Mouse (Mus musculus): ENCODE measurements around the gene Nexmif. TPM values are rescaled to one million over a fixed set of nuclear protein-coding genes. Genes with fewer than 3 reads are reported as not detected.
"Not testable (repeated sequence)": the region's sequence is repeated elsewhere in the genome, so short reads cannot be mapped to it uniquely, and the experiment has no call there.

Nexmif gene
- 4.0 TPM in 2 replicates for polyA plus RNA-seq (2015; fragmentation: Nextera tagmentation; extraction: Ambion mirVana)

DNA sequence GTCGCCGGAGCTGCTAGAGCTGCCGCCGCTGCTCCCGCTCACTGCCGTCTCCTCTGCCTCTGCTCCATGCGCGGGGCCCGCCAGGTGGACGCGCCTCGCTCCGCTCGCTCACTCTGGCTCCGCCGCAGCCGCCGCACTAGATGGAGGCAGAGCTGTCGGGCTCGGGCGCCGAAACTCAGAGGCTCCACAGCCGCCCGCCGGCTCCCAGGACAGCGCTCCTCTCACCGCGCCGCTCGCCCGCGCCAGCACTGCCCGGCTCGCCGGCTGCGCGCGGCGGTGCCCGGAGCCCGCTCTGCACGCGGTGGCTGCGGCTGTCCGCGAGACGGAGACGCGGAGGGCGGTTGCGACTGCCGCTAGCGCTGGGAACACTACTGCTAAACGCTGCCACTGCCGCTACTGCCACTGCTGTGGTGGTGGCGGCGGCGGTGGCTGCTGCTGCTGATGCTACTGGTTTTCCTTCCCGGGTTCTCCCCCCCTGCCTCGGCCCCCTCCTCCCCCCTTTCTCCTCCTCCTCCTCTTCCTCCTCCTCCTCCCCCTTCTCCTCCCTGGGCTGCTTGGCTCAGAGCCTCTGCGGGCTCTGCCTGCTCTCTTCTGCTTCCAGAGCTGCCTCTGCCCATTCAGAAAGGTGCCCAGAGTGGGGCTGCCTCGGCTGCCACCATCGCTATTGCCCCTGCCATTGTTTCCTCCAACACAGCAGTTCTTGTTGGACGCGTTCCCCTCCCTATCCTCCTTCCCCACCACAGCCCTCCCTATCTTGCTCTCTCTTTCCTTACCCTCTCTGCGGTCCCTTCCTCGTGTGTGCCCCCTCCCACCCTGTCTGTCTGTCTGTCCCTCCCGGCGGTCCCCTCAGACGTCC is at the start of gene Nexmif:
Gene Nexmif (minus strand): TSS at position 450 of the 856 bp plus-strand sequence.
- H3K4me2 ChIP-seq (replicated peaks) = peak within 1 kb of the TSS; percentile 68
- no peaks in the 10 kb centered on the region for H3K36me3 ChIP-seq
- H3K4me3 ChIP-seq = peak within 1 kb of the TSS; percentile 55
- H3K4me1 ChIP-seq = 0 out of 2 replicates have a peak, but pooled peaks cover 3% of the 10 kb centered on the region
- H3K9me3 ChIP-seq = no peaks in the 10 kb centered on the region
- WGBS = 19% methylated on average over 61 of the region's 70 CpGs
- H3K27ac ChIP-seq = peak within 1 kb of the TSS; percentile 70
- peaks cover 45% of the 10 kb centered on the region for H3K27me3 ChIP-seq
- ATAC-seq (ENCODE audit: low FRiP score, low read depth) = peak; percentile 79
- H3K9ac ChIP-seq = peak within 1 kb of the TSS; percentile 72

DNA sequence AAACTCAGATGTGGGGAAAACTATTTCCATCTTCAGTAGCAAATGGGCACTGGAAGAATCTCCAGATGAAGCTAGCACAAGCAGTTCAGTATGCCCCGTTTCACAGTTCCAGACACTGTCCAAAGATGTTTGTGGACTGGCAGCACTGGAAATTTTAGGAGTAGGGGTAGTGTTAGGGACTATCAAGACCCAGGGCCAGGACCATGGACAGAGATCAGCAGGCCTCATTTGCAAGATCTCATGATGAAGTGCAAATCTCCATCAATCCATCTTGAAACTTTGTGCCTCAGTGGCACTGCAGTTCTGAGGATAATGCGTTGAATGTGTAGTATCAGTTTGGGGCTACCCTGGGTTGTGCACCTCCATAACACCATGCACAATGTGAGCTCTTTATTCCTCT is 7.7 kb upstream of the Nexmif start:
- H3K4me3 ChIP-seq = no peak overlapping the region

DNA sequence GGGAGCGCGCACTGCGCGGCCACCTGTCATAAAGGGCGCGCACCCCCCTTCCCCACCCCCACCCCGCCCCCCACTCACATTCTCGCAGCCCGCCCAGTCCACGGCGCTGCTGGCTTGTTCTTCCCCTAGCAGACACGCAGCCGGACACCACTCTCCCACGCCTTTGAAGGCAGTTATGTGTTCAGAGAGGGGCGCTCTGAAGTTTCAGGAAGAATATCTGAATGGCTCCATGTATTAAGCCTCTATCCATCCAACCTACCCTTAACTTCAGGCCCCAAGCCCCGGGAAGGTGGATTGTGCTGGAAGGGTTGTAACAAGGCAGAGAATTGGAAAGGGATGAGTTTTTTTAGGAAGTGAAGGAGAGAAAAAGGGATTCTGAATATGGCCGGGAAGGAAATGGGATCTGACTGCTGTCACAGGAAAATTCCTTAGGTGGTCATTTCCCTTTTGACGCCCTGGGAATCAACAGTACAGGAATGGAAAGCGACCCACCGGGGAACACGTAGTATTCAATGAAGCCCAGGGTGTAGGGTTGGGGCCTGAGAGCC is 681 bp upstream of the Nexmif start:
- WGBS = 25% methylated on average over 21 of the region's 21 CpGs
- Histone ChIP-seq H3K9ac (peak overlapping the region; percentile 72), H3K27me3 (peaks cover 44% of the 10 kb centered on the region), H3K36me3 (no peaks in the 10 kb centered on the region), H3K4me1 (0 out of 2 replicates have a peak, but pooled peaks cover 3% of the 10 kb centered on the region), H3K4me2 (replicated peaks) (peak overlapping the region; percentile 68), H3K27ac (no peak overlapping the region), H3K4me3 (peak overlapping the region; percentile 55), H3K9me3 (no peaks in the 10 kb centered on the region)
- no peak; the same call in 1 of the 2 replicates for ATAC-seq (ENCODE audit: low FRiP score, low read depth)

More for the DNA sequence above, 7.7 kb upstream of the Nexmif start:
- Histone ChIP-seq H3K36me3 (no peaks in the 10 kb centered on the region), H3K9ac (no peak overlapping the region), H3K9me3 (no peaks in the 10 kb centered on the region), H3K27me3 (peaks cover 7% of the 10 kb centered on the region; the same call in 1 of the 2 replicates), H3K27ac (no peak overlapping the region), H3K4me1 (no peaks in the 10 kb centered on the region), H3K4me2 (replicated peaks) (no peak overlapping the region)
- no peak for ATAC-seq (ENCODE audit: low FRiP score, low read depth)
- 77% methylated on average over 2 of the region's 2 CpGs for WGBS

DNA sequence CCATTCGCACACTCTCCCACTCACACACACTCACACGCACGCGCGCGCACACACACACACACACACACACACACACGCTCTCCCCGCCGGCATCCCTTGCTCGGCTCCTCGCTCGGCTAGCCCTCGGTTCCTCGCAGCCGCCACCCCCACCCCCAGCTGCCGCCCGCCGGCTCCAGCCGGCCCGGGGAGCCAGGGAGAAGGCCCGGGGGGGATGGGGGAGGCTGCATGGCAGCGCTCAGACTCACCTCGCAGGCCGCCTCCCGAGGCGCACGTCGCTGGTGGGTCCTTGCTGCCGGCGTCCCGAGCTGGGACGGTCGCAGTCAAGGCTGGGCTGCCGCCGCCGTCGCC is 623 bp downstream of the Nexmif start:
- Histone ChIP-seq H3K4me3 (peak overlapping the region; percentile 55), H3K27ac (peak overlapping the region; percentile 70), H3K9me3 (no peaks in the 10 kb centered on the region), H3K36me3 (no peaks in the 10 kb centered on the region), H3K27me3 (peaks cover 46% of the 10 kb centered on the region), H3K4me1 (0 out of 2 replicates have a peak, but pooled peaks cover 3% of the 10 kb centered on the region), H3K4me2 (replicated peaks) (peak overlapping the region; percentile 68), H3K9ac (peak overlapping the region; percentile 72)
- WGBS = 33% methylated on average over 10 of the region's 37 CpGs
- ATAC-seq (ENCODE audit: low FRiP score, low read depth) = peak; percentile 64

DNA sequence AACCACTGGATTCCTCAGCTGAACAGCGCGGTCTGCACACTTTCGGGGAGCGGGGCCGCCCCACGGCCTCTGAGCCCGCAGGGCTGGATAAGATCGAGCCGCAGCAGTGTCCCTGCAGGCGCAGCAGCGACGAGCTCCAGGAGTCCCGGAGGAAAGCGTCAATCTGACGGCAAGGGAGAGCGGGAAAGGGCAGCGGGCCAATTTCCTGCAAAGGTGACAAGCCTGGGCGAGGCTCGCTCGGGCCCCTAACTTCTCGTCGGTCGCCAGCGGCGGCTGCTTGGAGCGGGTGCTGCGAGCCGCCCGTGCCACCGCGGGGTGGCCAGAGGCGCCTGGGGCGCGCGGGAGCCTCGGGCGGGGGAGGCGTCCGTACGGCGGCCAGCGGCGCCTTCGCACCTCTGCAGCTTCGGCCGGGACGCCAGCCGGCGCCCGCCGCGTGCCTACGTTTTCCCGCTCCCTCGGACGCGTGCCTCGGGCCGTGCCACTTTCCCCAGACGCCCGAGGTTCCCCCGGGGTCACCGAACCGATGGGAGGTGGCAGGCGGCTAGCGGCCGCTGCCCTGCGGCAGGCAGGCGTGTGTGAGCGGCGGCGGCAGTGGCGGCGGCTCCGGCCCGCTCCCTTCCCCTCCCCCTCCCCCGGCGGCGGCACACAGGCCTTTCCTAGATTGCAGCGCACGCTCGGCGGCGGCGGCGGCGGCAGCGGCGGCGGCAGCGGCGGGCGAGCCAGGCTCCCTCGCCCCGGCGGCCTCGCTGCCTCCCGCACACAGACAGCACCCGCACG is 1.2 kb downstream of the Nexmif start:
- H3K4me1 ChIP-seq = 0 out of 2 replicates have a peak, but pooled peaks cover 3% of the 10 kb centered on the region
- H3K4me3 ChIP-seq = peak overlapping the region; percentile 55
- ATAC-seq (ENCODE audit: low FRiP score, low read depth) = peak; percentile 68
- no peaks in the 10 kb centered on the region for H3K36me3 ChIP-seq
- H3K27me3 ChIP-seq = peaks cover 49% of the 10 kb centered on the region
- 28% methylated on average over 45 of the region's 100 CpGs for WGBS
- H3K27ac ChIP-seq = peak overlapping the region; percentile 55; the same call in 1 of the 2 replicates
- H3K4me2 ChIP-seq (replicated peaks) = peak overlapping the region; percentile 68
- H3K9ac ChIP-seq = peak overlapping the region; percentile 72
- H3K9me3 ChIP-seq = no peaks in the 10 kb centered on the region

DNA sequence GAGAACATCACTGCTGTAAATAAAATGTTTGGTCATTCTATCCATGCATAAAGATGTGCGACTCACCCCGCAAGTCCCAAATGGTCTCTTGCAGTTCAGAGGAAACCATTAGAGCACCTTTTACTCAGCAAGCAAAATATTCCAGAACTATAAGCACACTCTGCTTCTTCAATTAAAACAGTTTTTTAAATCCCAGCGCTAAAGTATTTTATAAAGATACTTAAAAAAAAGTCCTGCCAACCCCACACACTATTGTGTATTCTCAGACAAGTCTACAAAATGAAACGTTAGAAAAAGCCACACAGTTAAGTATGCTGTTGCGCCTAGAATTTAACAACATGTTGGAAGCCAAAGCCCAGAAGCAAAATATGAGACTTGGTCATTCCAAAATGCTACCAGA is 1.9 kb downstream of the Nexmif start:
- H3K9me3 ChIP-seq = no peaks in the 10 kb centered on the region
- H3K4me3 ChIP-seq = peak overlapping the region; percentile 55
- 0 out of 2 replicates have a peak, but pooled peaks cover 3% of the 10 kb centered on the region for H3K4me1 ChIP-seq
- no peak for ATAC-seq (ENCODE audit: low FRiP score, low read depth)
- H3K9ac ChIP-seq = no peak overlapping the region
- peak overlapping the region; percentile 68 for H3K4me2 ChIP-seq (replicated peaks)
- H3K27ac ChIP-seq = no peak overlapping the region
- H3K27me3 ChIP-seq = peaks cover 49% of the 10 kb centered on the region
- 47% methylated on average over 5 of the region's 5 CpGs for WGBS
- H3K36me3 ChIP-seq = no peaks in the 10 kb centered on the region

DNA sequence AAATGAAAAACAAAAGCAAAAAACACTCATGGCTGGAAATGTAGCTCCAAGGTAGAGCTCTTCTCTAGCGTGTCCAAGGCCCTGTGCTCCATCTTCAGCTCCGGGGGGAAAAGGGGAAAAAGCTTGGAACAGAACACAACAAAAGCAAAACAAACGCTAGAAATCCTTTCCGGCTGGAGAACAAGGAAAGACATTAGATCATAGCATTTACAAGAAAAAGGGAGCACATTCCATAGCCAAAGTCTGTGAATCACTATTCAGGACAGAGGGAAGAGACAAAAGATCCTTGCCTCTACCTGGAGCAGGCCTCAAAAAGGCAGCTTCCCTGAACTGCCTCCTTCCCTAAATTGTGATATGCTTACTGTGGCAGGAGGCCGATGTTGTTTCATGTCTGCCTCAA is 4.4 kb downstream of the Nexmif start:
- Histone ChIP-seq H3K27ac (no peak overlapping the region), H3K4me2 (replicated peaks) (no peak overlapping the region), H3K36me3 (no peaks in the 10 kb centered on the region), H3K4me1 (no peaks in the 10 kb centered on the region), H3K27me3 (peaks cover 37% of the 10 kb centered on the region), H3K4me3 (no peak overlapping the region), H3K9me3 (no peaks in the 10 kb centered on the region), H3K9ac (no peak overlapping the region)
- no peak for ATAC-seq (ENCODE audit: low FRiP score, low read depth)
- 66% methylated on average over 5 of the region's 5 CpGs for WGBS

DNA sequence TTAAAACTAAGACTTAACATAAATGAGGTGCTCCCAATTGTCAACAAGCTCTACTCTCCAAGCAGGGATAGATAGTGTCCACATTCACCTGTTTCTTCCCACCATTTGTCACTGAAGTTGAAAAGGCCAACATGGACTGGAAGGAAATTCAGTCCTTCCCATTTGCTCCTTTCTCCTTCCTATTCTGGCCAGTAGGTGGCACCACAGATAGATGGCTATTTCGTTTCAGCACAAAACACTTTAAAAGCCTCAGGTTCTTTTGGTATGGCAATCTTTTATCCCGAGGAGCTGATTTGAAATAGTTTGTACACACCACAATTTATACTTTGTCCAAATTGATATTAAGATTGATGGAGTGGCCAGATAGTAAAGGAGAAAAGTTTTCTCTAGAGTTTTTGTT is 21.7 kb downstream of the Nexmif start:
- Histone ChIP-seq H3K4me3 (no peak overlapping the region), H3K27ac (no peak overlapping the region), H3K4me2 (replicated peaks) (no peak overlapping the region), H3K9me3 (no peaks in the 10 kb centered on the region), H3K9ac (no peak overlapping the region), H3K36me3 (no peaks in the 10 kb centered on the region), H3K4me1 (no peaks in the 10 kb centered on the region), H3K27me3 (peaks cover 3% of the 10 kb centered on the region; the same call in 1 of the 2 replicates)
- no peak for ATAC-seq (ENCODE audit: low FRiP score, low read depth)
- WGBS = 30% methylated on average over 2 of the region's 2 CpGs

DNA sequence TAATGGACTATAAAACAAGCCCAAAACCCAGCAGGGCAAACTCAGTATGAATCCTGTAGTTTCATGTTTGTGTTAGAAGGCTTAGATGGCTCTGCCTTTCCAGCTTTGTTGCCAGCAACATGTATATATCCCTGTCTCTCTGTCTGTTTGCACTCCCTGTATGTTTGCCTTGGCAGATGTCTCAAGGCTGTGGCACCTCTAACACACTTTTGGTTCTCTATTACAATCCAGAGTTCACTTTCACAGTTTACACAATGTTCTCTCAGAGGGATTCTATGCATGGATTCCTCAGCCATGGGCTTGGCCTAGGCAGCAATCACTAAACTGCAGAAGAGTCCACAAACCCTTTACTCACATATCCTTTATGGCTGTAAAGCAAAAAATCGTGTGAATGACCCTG is 50.9 kb downstream of the Nexmif start:
- Histone ChIP-seq H3K27me3 (peaks cover 13% of the 10 kb centered on the region; the same call in 1 of the 2 replicates), H3K9me3 (no peaks in the 10 kb centered on the region), H3K4me3 (no peak overlapping the region), H3K27ac (no peak overlapping the region), H3K4me2 (replicated peaks) (no peak overlapping the region), H3K36me3 (no peaks in the 10 kb centered on the region), H3K4me1 (no peaks in the 10 kb centered on the region), H3K9ac (no peak overlapping the region)
- WGBS = 33% methylated on average over 1 of the region's 1 CpGs
- ATAC-seq (ENCODE audit: low FRiP score, low read depth) = no peak

DNA sequence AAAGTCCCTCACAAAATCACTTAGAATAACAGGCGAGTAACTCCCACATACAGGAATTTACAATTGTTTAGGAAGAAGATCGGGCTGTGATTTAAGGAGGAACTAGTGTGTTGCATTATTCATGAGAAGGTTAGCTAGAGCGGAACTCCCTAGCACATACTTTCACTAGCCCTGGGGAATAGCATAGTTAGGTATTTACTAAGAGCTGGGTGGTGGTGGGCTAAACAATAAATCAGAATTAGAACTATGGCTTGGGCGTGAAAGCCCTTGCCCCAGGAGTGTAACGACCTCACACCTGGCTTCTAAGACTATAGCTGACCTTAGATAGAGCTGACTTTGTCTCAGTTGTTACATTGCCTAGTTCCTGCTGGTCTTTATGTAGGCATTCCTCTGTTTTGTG is 85.7 kb downstream of the Nexmif start:
- not testable (repeated sequence) for ATAC-seq (ENCODE audit: low FRiP score, low read depth); H3K4me2 ChIP-seq (replicated peaks); H3K9ac ChIP-seq; H3K27ac ChIP-seq; H3K4me1 ChIP-seq; H3K27me3 ChIP-seq; H3K9me3 ChIP-seq; H3K36me3 ChIP-seq; H3K4me3 ChIP-seq
- 59% methylated on average over 5 of the region's 5 CpGs for WGBS

DNA sequence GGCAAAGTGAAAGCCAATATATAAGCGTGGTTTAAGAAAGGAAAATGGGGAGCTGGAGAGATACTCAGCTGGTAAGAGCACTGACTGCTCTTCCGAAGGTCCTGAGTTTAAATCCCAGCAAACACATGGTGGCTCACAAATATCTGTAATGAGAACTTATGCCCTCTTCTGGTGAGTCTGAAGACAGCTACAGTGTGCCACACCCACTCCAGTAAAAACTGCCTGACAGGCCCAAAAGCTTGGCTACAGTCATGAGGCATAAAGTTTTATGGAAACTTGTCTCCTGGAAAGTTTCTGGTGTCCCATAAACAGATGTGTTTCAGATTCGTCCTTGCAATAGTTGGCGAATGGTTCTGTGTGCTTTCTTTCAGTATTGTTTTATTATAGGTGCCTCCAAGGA is 86.4 kb downstream of the Nexmif start:
- Histone ChIP-seq H3K9ac (no peak overlapping the region), H3K4me2 (replicated peaks) (no peak overlapping the region), H3K27ac (no peak overlapping the region), H3K4me3 (no peak overlapping the region), H3K36me3 (no peaks in the 10 kb centered on the region), H3K4me1 (no peaks in the 10 kb centered on the region), H3K9me3 (no peaks in the 10 kb centered on the region), H3K27me3 (no peaks in the 10 kb centered on the region)
- 46% methylated on average over 4 of the region's 4 CpGs for WGBS
- no peak for ATAC-seq (ENCODE audit: low FRiP score, low read depth)

DNA sequence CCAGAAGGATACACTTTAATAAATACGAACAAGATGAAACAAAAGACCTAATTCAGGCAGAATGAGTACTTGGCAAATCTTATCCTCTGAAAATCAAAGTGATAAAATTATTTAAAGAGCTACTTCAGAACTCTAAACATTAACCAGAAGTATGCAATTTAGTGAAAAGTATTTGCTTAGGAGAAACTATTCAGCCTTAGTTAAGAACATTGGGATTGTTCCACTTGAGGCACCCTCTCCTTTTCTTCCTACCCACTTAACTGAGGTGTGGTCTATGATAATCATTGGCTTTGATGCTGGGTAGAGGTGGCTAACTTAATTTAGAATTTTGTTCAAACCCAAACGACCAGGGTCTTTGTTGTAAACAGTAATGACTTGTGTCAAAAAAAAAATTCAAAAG is 146.1 kb downstream of the Nexmif start:
- H3K9me3 ChIP-seq = no peaks in the 10 kb centered on the region
- no peak overlapping the region for H3K4me3 ChIP-seq
- no peaks in the 10 kb centered on the region for H3K4me1 ChIP-seq
- H3K27me3 ChIP-seq = no peaks in the 10 kb centered on the region
- no peak overlapping the region for H3K27ac ChIP-seq
- no peak for ATAC-seq (ENCODE audit: low FRiP score, low read depth)
- WGBS = 48% methylated on average over 2 of the region's 2 CpGs
- no peak overlapping the region for H3K4me2 ChIP-seq (replicated peaks)
- H3K36me3 ChIP-seq = no peaks in the 10 kb centered on the region
- H3K9ac ChIP-seq = no peak overlapping the region

Measured in limb, embryonic 13.5 days (tissue).